Mouse (Mus musculus) forebrain, embryonic 14.5 days (tissue): ENCODE measurements around the gene Itga3. TPM values are rescaled to one million over a fixed set of nuclear protein-coding genes. Genes with fewer than 3 reads are reported as not detected.

Experiments used
- ATAC-seq: fragments of 200-750 bp; cut with Nextera tagmentation; 2 replicates; pipeline ENCODE4 v1.8.0; 2017; ENCODE audit warnings: mild to moderate bottlenecking, moderate library complexity
- DNase-seq: peaks from one replicate; pipeline ENCODE4 v3.0.0-alpha.2; 2015; ENCODE audit warnings: low spot score
- H3K27ac ChIP-seq: fragments of 300-500 bp; sonication (generic); 2 replicates; pipeline ENCODE4 v1.5.1; 2014; ENCODE audit warnings: low read depth, mild to moderate bottlenecking, control low read depth, low read length, moderate library complexity
- H3K27me3 ChIP-seq: fragments of 300-500 bp; sonication (generic); replicated peaks from 2 replicates; pipeline ENCODE4 v1.6.1; 2014; ENCODE audit warnings: low read length, control low read depth, mixed read lengths; ENCODE audit not compliant: control insufficient read depth, insufficient read depth
- H3K36me3 ChIP-seq: fragments of 300-500 bp; sonication (generic); 2 replicates; pipeline ENCODE4 v1.6.1; 2014; ENCODE audit warnings: low read length, control low read depth; ENCODE audit not compliant: control insufficient read depth, insufficient read depth
- H3K4me1 ChIP-seq: fragments of 300-500 bp; sonication (generic); 2 replicates; pipeline ENCODE4 v1.6.1; 2014; ENCODE audit warnings: antibody characterized with exemption, low read length, control low read depth; ENCODE audit not compliant: control insufficient read depth, insufficient read depth
- H3K4me2 ChIP-seq: fragments of 300-500 bp; sonication (generic); 2 replicates; pipeline ENCODE4 v1.6.1; 2014; ENCODE audit warnings: mild to moderate bottlenecking, control low read depth, low read length
- H3K4me3 ChIP-seq: fragments of 300-500 bp; sonication (generic); 2 replicates; pipeline ENCODE4 v1.5.1; 2014; ENCODE audit warnings: low read depth, low read length, control low read depth
- H3K9ac ChIP-seq: fragments of 300-500 bp; sonication (generic); 2 replicates; pipeline ENCODE4 v1.6.1; 2014; ENCODE audit warnings: mild to moderate bottlenecking, low read length, control low read depth, moderate library complexity
- H3K9me3 ChIP-seq: fragments of 300-500 bp; sonication (generic); replicated peaks from 2 replicates; pipeline ENCODE4 v1.6.1; 2016; ENCODE audit warnings: low read length, control low read depth, mixed read lengths; ENCODE audit not compliant: control insufficient read depth
- WGBS: fragments of 180-500 bp; shearing (Covaris S2); extraction: QIAGEN DNeasy Blood & Tissue Kit; methylation state at CpG from one replicate; pipeline ENCODE4 v1.1.7; 2014; 5-methylcytosine and 5-hydroxymethylcytosine counted together
- polyA plus RNA-seq: library from polyadenylated mRNA; unstranded; fragments of >200 nt; fragmentation: Nextera tagmentation; extraction: Ambion mirVana; gene quantifications from 2 replicates; pipeline ENCODE4 v1.2.1, GENCODE M21; 2014

Gene Itga3
- polyA plus RNA-seq, 1 experiment from 2014 or later, result 4.1 TPM

- H3K4me1 ChIP-seq, result peaks cover 9% of the 10 kb centered on the region
- 84% methylated on average over 7 of the region's 7 CpGs for WGBS
- H3K4me2 ChIP-seq, result no peak overlapping the region
- no peak overlapping the region for H3K9ac ChIP-seq
- H3K4me3 ChIP-seq, result no peak overlapping the region
- no peaks in the 10 kb centered on the region for H3K9me3 ChIP-seq
- H3K36me3 ChIP-seq, result no peaks in the 10 kb centered on the region
- 0 out of 2 replicates have a peak, but pooled peaks cover 4% of the 10 kb centered on the region for H3K27me3 ChIP-seq
- ATAC-seq (no peak), DNase-seq (no peak)
- no peak overlapping the region for H3K27ac ChIP-seq
Measured at GRCm38 (mm10) chr11:95110081-95110480, 33.5 kb upstream of the Itga3 start.

DNA sequence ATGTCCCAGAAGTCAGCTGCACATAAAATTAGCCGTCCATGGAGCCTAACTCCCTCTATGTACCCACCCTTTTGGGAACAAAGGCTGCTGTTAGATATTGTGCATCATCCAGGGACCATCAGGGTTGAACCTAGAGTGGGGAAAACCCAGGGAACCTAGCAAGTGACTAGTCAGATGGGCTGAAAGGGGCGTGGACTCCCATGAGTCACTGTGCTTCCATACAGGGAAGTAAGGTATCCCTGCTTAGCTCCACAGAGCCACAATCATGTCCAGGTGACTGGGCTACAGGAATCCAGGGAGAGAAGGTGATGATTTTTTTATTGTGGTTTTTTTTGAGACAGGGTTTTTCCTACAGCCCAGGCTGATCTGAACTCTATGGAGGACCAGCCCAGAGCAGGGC, 32.4 kb upstream of the Itga3 start:
- Histone ChIP-seq H3K9ac (no peak overlapping the region), H3K9me3 (no peaks in the 10 kb centered on the region), H3K4me2 (no peak overlapping the region), H3K4me1 (peaks cover 9% of the 10 kb centered on the region), H3K27ac (no peak overlapping the region), H3K36me3 (no peaks in the 10 kb centered on the region), H3K4me3 (no peak overlapping the region), H3K27me3 (0 out of 2 replicates have a peak, but pooled peaks cover 4% of the 10 kb centered on the region)
- DNase-seq (no peak), ATAC-seq (no peak)
- WGBS, result 83% methylated on average over 2 of the region's 2 CpGs

DNA sequence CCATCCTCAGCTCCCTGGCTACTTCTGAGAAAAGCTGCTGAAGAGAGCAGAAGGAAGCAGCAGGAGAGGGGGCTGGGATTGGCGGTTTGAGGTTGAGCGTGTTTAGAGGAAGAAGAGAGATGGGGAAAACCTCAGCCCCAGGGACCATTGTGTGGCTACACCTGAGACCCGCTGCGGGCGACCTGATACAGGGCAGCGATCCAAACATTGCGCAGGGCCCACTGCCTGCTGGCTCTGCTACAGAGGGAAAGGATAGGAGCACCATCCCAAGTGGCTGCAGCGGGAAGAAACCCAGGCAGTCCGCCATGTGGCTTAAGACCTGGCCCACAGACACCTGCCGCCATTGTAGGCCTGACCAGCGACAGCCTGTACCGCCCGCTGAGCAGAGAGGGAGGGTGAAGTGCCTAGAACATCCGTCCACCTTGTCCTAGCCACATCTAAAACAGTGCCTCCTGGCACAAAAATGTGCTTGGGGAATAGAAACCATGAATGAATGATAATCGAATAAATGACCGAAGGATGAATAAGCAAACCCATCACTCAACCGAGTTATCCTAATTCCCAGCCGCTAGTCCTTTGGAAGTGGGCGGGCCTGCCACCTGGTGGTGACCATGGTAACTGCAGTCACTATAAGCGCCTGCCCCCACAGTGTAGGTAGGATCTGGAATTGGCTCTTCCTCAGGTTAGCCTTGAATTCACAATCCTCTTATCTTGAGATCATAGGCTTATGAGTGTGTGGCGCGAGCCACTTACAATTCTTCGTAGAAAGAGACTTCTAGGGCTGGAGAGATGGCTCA, 30.0 kb upstream of the Itga3 start:
- Histone ChIP-seq H3K4me1 (peaks cover 9% of the 10 kb centered on the region), H3K9ac (no peak overlapping the region), H3K4me2 (0 out of 2 replicates have a peak overlapping the region, but pooled peaks have one; percentile 14), H3K36me3 (no peaks in the 10 kb centered on the region), H3K27ac (no peak overlapping the region), H3K27me3 (0 out of 2 replicates have a peak, but pooled peaks cover 4% of the 10 kb centered on the region), H3K9me3 (no peaks in the 10 kb centered on the region), H3K4me3 (no peak overlapping the region)
- ATAC-seq (peak; percentile 81), DNase-seq (peak; percentile 83)
- WGBS, result 35% methylated on average over 23 of the region's 23 CpGs

GRCm38 (mm10) chr11:95105274-95105874, 28.8 kb upstream of the Itga3 start:
- Histone ChIP-seq H3K4me1 (peaks cover 9% of the 10 kb centered on the region), H3K4me3 (no peak overlapping the region), H3K36me3 (no peaks in the 10 kb centered on the region), H3K9me3 (no peaks in the 10 kb centered on the region), H3K27me3 (0 out of 2 replicates have a peak, but pooled peaks cover 4% of the 10 kb centered on the region), H3K9ac (no peak overlapping the region), H3K27ac (no peak overlapping the region), H3K4me2 (peak overlapping the region; percentile 28; the same call in 1 of the 2 replicates)
- DNase-seq (no peak), ATAC-seq (no peak)
- 2% methylated on average over 25 of the region's 25 CpGs for WGBS

- Histone ChIP-seq H3K9ac (no peak overlapping the region), H3K27ac (no peak overlapping the region), H3K4me3 (no peak overlapping the region), H3K4me1 (peaks cover 9% of the 10 kb centered on the region), H3K9me3 (no peaks in the 10 kb centered on the region), H3K4me2 (no peak overlapping the region), H3K36me3 (no peaks in the 10 kb centered on the region), H3K27me3 (0 out of 2 replicates have a peak, but pooled peaks cover under 1% of the 10 kb centered on the region)
- DNase-seq (no peak), ATAC-seq (no peak)
- WGBS, result 88% methylated on average over 6 of the region's 6 CpGs
Measured at GRCm38 (mm10) chr11:95104266-95104665, 27.7 kb upstream of the Itga3 start.

DNA sequence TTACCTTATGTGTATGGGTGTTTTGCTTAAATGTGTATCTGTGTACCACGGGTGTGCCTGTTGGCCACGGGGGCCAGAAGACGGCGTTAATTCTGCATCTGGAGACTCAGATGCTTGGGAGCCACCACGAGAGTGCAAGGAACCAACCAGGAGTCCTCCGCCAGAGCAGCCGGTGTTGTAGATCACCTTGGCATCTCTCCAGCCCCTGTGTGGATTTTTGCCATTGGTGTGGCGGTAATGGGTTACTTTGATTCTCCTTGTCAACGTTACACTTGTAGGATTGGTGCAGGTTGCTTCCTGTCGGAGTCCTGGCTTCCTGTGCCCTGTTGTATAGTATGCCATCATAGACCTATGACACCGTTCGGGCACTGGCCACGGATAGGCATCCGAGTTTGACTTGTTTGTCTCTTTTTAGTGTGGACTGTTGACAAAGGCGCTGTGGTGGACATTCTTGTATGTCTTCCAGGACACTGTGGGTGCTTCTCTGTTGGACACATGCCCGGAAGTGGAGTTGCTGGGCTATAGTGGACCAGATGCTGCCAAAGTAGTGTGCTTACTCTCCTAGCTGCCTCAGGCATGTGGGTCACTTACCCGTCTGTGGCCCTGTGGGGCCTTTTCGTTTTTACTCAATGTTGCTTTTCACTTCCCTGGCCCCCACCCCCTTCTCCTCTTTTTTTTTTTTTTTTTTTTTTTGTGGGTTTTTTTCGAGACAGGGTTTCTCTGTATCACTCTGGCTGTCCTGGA, 25.7 kb upstream of the Itga3 start:
- no peak overlapping the region for H3K4me3 ChIP-seq
- H3K4me1 ChIP-seq, result peaks cover 9% of the 10 kb centered on the region
- 91% methylated on average over 19 of the region's 19 CpGs for WGBS
- ATAC-seq (no peak), DNase-seq (no peak)
- H3K27me3 ChIP-seq, result no peaks in the 10 kb centered on the region
- no peaks in the 10 kb centered on the region for H3K9me3 ChIP-seq
- H3K36me3 ChIP-seq, result no peaks in the 10 kb centered on the region
- H3K4me2 ChIP-seq, result no peak overlapping the region
- H3K9ac ChIP-seq, result no peak overlapping the region
- no peak overlapping the region for H3K27ac ChIP-seq

GRCm38 (mm10) chr11:95101071-95101788, 24.6 kb upstream of the Itga3 start:
- ATAC-seq (no peak), DNase-seq (no peak)
- Histone ChIP-seq H3K27me3 (no peaks in the 10 kb centered on the region), H3K4me2 (no peak overlapping the region), H3K4me1 (peaks cover 9% of the 10 kb centered on the region), H3K27ac (no peak overlapping the region), H3K9me3 (no peaks in the 10 kb centered on the region), H3K9ac (no peak overlapping the region), H3K36me3 (no peaks in the 10 kb centered on the region), H3K4me3 (no peak overlapping the region)
- WGBS, result 57% methylated on average over 16 of the region's 16 CpGs

DNA sequence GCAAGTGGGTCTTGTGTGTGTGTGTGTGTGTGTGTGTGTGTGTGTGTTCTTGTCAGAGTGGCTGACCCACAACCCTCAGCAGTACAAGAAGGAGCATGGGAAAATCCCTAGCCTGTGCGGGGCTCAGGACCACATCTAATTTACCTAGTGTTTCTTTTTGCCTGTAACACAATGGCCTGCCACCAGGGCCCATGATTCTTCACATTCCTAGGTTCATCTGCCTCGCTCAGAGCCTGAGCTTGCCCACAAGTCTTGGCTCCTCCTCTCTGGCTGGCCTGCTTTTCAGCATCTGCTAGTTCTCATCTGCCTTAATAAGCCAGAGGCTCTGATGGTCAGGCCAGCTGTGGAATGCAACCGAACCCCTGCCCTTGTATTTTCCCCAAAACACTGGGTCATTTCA, 23.8 kb upstream of the Itga3 start:
- ATAC-seq, result no peak
- Histone ChIP-seq H3K36me3 (no peaks in the 10 kb centered on the region), H3K4me2 (no peak overlapping the region), H3K27ac (no peak overlapping the region), H3K9ac (no peak overlapping the region), H3K4me3 (no peak overlapping the region), H3K4me1 (peaks cover 5% of the 10 kb centered on the region; the same call in 1 of the 2 replicates), H3K27me3 (no peaks in the 10 kb centered on the region), H3K9me3 (no peaks in the 10 kb centered on the region)
- 39% methylated on average over 3 of the region's 3 CpGs for WGBS
- DNase-seq, result no peak
